Mouse (Mus musculus): ENCODE measurements around the gene Lancl3. TPM values are rescaled to one million over a fixed set of nuclear protein-coding genes. Genes with fewer than 3 reads are reported as not detected.
A peak's percentile ranks its signal among the peaks of the same experiment; 100 is the strongest.

Gene Lancl3
- 0.29 and 0.50 TPM in 2 replicates for polyA plus RNA-seq (2014; fragmentation: Nextera tagmentation; extraction: Ambion mirVana)

- WGBS, result 27% methylated on average over 37 of the region's 49 CpGs
- H3K27ac ChIP-seq (replicated peaks; ENCODE audit: low read depth, low read length), result no peak within 1 kb of the TSS
- ATAC-seq (replicated peaks; ENCODE audit: insufficient number of reproducible peaks, low FRiP score, low TSS enrichment, low read depth) (peak; percentile 48), DNase-seq (ENCODE audit: low spot score) (peak; percentile 9)
- no peak within 1 kb of the TSS; the same call in 1 of the 2 replicates for H3K9ac ChIP-seq (replicated peaks; ENCODE audit: low read length)
- H3K4me2 ChIP-seq (ENCODE audit: low read depth, low read length), result peak within 1 kb of the TSS; percentile 58
- peak within 1 kb of the TSS; percentile 32 for H3K4me3 ChIP-seq (ENCODE audit: low read depth, low read length)
- H3K9me3 ChIP-seq (replicated peaks; ENCODE audit: control insufficient read depth, low read length), result no peaks in the 10 kb centered on the region
- no peaks in the 10 kb centered on the region for H3K36me3 ChIP-seq (replicated peaks; ENCODE audit: control insufficient read depth, insufficient read depth, low read depth, low read length)
- peaks cover 3% of the 10 kb centered on the region; the same call in 1 of the 2 replicates for H3K27me3 ChIP-seq (ENCODE audit: control insufficient read depth, insufficient read depth, low read length)
- H3K4me1 ChIP-seq (ENCODE audit: control insufficient read depth, insufficient read depth, low read length), result no peaks in the 10 kb centered on the region
Measured at GRCm38 (mm10) chrX:9199761-9200371, at the start of gene Lancl3. Lancl3 (plus strand) TSS chrX:9199902.

DNA sequence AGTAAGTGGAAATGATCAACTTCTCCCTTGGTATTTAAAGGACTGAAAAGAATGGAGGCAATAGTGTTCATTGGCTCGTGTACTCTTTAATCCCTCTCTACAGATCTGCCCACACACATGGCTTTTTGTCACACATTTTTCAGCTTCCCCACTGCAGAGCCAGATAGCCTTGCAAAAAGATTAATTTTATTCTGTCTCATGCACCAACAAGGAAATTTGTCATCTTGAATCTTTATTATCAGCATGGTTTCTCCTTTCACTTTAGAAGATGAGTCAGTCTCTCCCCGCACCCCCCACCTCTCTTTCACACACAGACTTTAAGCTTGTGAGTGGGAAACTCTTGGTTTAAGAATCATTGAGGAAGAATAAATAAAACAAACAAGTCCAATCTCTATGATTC lies 20.7 kb upstream of the Lancl3 start:
- H3K4me2 ChIP-seq (ENCODE audit: low read depth, low read length), result no peak overlapping the region
- H3K4me3 ChIP-seq (ENCODE audit: low read depth, low read length), result no peak overlapping the region
- ATAC-seq (replicated peaks; ENCODE audit: insufficient number of reproducible peaks, low FRiP score, low TSS enrichment, low read depth) (no peak), DNase-seq (ENCODE audit: low spot score) (no peak)
- no peak overlapping the region for H3K9ac ChIP-seq (replicated peaks; ENCODE audit: low read length)
- 81% methylated on average over 2 of the region's 2 CpGs for WGBS
- no peaks in the 10 kb centered on the region for H3K27me3 ChIP-seq (ENCODE audit: control insufficient read depth, insufficient read depth, low read length)
- no peaks in the 10 kb centered on the region for H3K36me3 ChIP-seq (replicated peaks; ENCODE audit: control insufficient read depth, insufficient read depth, low read depth, low read length)
- no peak overlapping the region for H3K27ac ChIP-seq (replicated peaks; ENCODE audit: low read depth, low read length)
- no peaks in the 10 kb centered on the region for H3K4me1 ChIP-seq (ENCODE audit: control insufficient read depth, insufficient read depth, low read length)
- no peaks in the 10 kb centered on the region for H3K9me3 ChIP-seq (replicated peaks; ENCODE audit: control insufficient read depth, low read length)

DNA sequence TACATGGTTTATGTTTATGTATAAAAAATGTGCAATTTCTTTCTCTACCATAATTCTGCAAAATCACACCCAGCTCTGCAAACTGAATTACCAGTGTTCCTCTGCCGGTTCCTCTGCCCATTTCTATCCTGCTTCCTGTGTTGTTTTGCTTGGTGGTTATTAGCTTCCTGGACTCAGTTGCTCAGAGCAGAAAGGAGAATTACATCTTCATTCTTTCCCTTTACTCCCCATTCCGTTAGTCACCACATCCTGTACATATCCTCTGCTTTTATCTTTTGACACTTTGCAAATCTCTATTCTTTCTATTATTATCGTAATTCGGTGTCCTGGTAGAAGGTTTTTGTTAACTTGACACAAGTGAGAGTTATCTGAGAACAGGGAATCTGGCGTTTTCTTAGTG lies 18.1 kb upstream of the Lancl3 start:
- Histone ChIP-seq H3K4me1 (ENCODE audit: control insufficient read depth, insufficient read depth, low read length) (no peaks in the 10 kb centered on the region), H3K4me2 (ENCODE audit: low read depth, low read length) (no peak overlapping the region), H3K4me3 (ENCODE audit: low read depth, low read length) (no peak overlapping the region), H3K36me3 (replicated peaks; ENCODE audit: control insufficient read depth, insufficient read depth, low read depth, low read length) (no peaks in the 10 kb centered on the region), H3K9me3 (replicated peaks; ENCODE audit: control insufficient read depth, low read length) (no peaks in the 10 kb centered on the region), H3K9ac (replicated peaks; ENCODE audit: low read length) (no peak overlapping the region), H3K27ac (replicated peaks; ENCODE audit: low read depth, low read length) (no peak overlapping the region), H3K27me3 (ENCODE audit: control insufficient read depth, insufficient read depth, low read length) (no peaks in the 10 kb centered on the region)
- ATAC-seq (replicated peaks; ENCODE audit: insufficient number of reproducible peaks, low FRiP score, low TSS enrichment, low read depth) (no peak), DNase-seq (ENCODE audit: low spot score) (no peak)
- 72% methylated on average over 5 of the region's 5 CpGs for whole genome bisulfite sequencing

DNA sequence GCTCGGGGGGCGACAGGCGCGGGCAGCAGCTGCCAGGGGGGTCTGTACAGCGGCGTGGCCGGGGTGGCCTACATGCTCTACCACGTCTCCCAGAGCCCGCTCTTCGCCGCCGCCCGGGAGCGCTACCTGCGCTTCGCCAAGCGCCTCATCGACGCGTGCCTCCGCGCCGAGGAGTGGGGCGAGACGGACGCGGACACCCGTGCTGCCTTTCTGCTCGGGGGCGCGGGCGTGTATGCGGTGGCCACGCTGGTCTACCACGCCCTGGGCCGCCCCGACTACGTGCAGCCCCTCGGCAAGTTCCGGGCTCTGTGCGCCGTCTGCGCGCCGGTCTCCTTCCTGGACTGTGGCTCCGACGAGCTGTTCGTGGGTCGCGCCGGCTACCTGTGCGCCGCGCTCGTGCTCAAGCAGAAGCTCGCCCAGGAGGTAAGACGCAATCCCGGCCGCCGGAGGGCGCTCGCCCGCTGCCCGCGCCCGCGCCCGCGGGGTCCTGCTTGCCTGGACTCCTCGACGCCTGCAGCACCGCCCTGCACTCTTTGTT lies 747 bp downstream of the Lancl3 start:
- H3K27ac ChIP-seq (replicated peaks; ENCODE audit: low read depth, low read length), result no peak overlapping the region
- no peaks in the 10 kb centered on the region for H3K9me3 ChIP-seq (replicated peaks; ENCODE audit: control insufficient read depth, low read length)
- no peaks in the 10 kb centered on the region for H3K36me3 ChIP-seq (replicated peaks; ENCODE audit: control insufficient read depth, insufficient read depth, low read depth, low read length)
- no peak overlapping the region; the same call in 1 of the 2 replicates for H3K9ac ChIP-seq (replicated peaks; ENCODE audit: low read length)
- H3K4me2 ChIP-seq (ENCODE audit: low read depth, low read length), result peak overlapping the region; percentile 58
- H3K27me3 ChIP-seq (ENCODE audit: control insufficient read depth, insufficient read depth, low read length), result peaks cover 3% of the 10 kb centered on the region; the same call in 1 of the 2 replicates
- WGBS, result 15% methylated on average over 15 of the region's 72 CpGs
- H3K4me3 ChIP-seq (ENCODE audit: low read depth, low read length), result peak overlapping the region; percentile 32
- ATAC-seq (replicated peaks; ENCODE audit: insufficient number of reproducible peaks, low FRiP score, low TSS enrichment, low read depth) (peak; percentile 48; the same call in 1 of the 2 replicates), DNase-seq (ENCODE audit: low spot score) (peak; percentile 43)
- no peaks in the 10 kb centered on the region for H3K4me1 ChIP-seq (ENCODE audit: control insufficient read depth, insufficient read depth, low read length)

DNA sequence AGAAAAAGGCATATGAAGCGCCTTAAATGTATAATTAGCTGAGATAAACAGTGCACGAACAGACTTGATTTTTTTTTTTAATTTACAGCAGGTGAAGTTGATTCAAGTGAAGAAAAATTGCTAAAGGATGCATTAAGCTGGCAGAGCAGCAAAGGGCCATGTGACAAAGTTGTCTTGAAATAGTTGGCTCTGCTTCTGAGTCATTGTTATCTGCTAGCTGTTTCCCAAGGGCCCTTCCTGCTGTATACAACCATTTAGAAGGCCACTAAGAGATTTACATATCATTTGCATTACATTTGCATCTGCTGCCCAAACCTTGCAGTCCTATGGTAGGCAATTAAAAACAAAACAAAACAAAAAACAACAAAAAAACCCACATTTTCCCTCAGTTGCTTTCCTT lies 2.3 kb downstream of the Lancl3 start:
- WGBS, result 75% methylated on average over 2 of the region's 2 CpGs
- Histone ChIP-seq H3K27me3 (ENCODE audit: control insufficient read depth, insufficient read depth, low read length) (peaks cover 3% of the 10 kb centered on the region; the same call in 1 of the 2 replicates), H3K4me3 (ENCODE audit: low read depth, low read length) (no peak overlapping the region), H3K4me2 (ENCODE audit: low read depth, low read length) (no peak overlapping the region), H3K4me1 (ENCODE audit: control insufficient read depth, insufficient read depth, low read length) (no peaks in the 10 kb centered on the region), H3K9me3 (replicated peaks; ENCODE audit: control insufficient read depth, low read length) (no peaks in the 10 kb centered on the region), H3K9ac (replicated peaks; ENCODE audit: low read length) (no peak overlapping the region), H3K36me3 (replicated peaks; ENCODE audit: control insufficient read depth, insufficient read depth, low read depth, low read length) (no peaks in the 10 kb centered on the region), H3K27ac (replicated peaks; ENCODE audit: low read depth, low read length) (no peak overlapping the region)
- ATAC-seq (replicated peaks; ENCODE audit: insufficient number of reproducible peaks, low FRiP score, low TSS enrichment, low read depth) (no peak), DNase-seq (ENCODE audit: low spot score) (no peak)

- H3K4me2 ChIP-seq (ENCODE audit: low read depth, low read length), result no peak overlapping the region
Measured at GRCm38 (mm10) chrX:9202781-9203405, 3.2 kb downstream of the Lancl3 start.

GRCm38 (mm10) chrX:9205121-9205520 lies 5.4 kb downstream of the Lancl3 start:
- 74% methylated on average over 2 of the region's 2 CpGs for WGBS
- H3K4me1 ChIP-seq (ENCODE audit: control insufficient read depth, insufficient read depth, low read length), result no peaks in the 10 kb centered on the region
- DNase-seq (ENCODE audit: low spot score), result no peak
- no peaks in the 10 kb centered on the region for H3K27me3 ChIP-seq (ENCODE audit: control insufficient read depth, insufficient read depth, low read length)
- no peak overlapping the region for H3K4me3 ChIP-seq (ENCODE audit: low read depth, low read length)
- no peak for ATAC-seq (replicated peaks; ENCODE audit: insufficient number of reproducible peaks, low FRiP score, low TSS enrichment, low read depth)
- no peak overlapping the region for H3K4me2 ChIP-seq (ENCODE audit: low read depth, low read length)
- no peak overlapping the region for H3K27ac ChIP-seq (replicated peaks; ENCODE audit: low read depth, low read length)
- no peak overlapping the region for H3K9ac ChIP-seq (replicated peaks; ENCODE audit: low read length)
- no peaks in the 10 kb centered on the region for H3K9me3 ChIP-seq (replicated peaks; ENCODE audit: control insufficient read depth, low read length)
- no peaks in the 10 kb centered on the region for H3K36me3 ChIP-seq (replicated peaks; ENCODE audit: control insufficient read depth, insufficient read depth, low read depth, low read length)

More at GRCm38 (mm10) chrX:9202781-9203405, 3.2 kb downstream of the Lancl3 start:
- H3K4me3 ChIP-seq (ENCODE audit: low read depth, low read length), result no peak overlapping the region
- no peak for ATAC-seq (replicated peaks; ENCODE audit: insufficient number of reproducible peaks, low FRiP score, low TSS enrichment, low read depth)
- H3K27me3 ChIP-seq (ENCODE audit: control insufficient read depth, insufficient read depth, low read length), result peaks cover 3% of the 10 kb centered on the region; the same call in 1 of the 2 replicates
- no peak for DNase-seq (ENCODE audit: low spot score)
- H3K9me3 ChIP-seq (replicated peaks; ENCODE audit: control insufficient read depth, low read length), result no peaks in the 10 kb centered on the region
- WGBS, result 73% methylated on average over 7 of the region's 7 CpGs
- no peak overlapping the region for H3K27ac ChIP-seq (replicated peaks; ENCODE audit: low read depth, low read length)
- no peaks in the 10 kb centered on the region for H3K4me1 ChIP-seq (ENCODE audit: control insufficient read depth, insufficient read depth, low read length)
- H3K9ac ChIP-seq (replicated peaks; ENCODE audit: low read length), result no peak overlapping the region
- no peaks in the 10 kb centered on the region for H3K36me3 ChIP-seq (replicated peaks; ENCODE audit: control insufficient read depth, insufficient read depth, low read depth, low read length)

- ATAC-seq (replicated peaks; ENCODE audit: insufficient number of reproducible peaks, low FRiP score, low TSS enrichment, low read depth) (no peak), DNase-seq (ENCODE audit: low spot score) (no peak)
- Histone ChIP-seq H3K4me3 (ENCODE audit: low read depth, low read length) (no peak overlapping the region), H3K27ac (replicated peaks; ENCODE audit: low read depth, low read length) (no peak overlapping the region), H3K9me3 (replicated peaks; ENCODE audit: control insufficient read depth, low read length) (no peaks in the 10 kb centered on the region), H3K4me2 (ENCODE audit: low read depth, low read length) (no peak overlapping the region), H3K36me3 (replicated peaks; ENCODE audit: control insufficient read depth, insufficient read depth, low read depth, low read length) (no peaks in the 10 kb centered on the region), H3K4me1 (ENCODE audit: control insufficient read depth, insufficient read depth, low read length) (no peaks in the 10 kb centered on the region), H3K27me3 (ENCODE audit: control insufficient read depth, insufficient read depth, low read length) (no peaks in the 10 kb centered on the region), H3K9ac (replicated peaks; ENCODE audit: low read length) (no peak overlapping the region)
- 82% methylated on average over 2 of the region's 2 CpGs for WGBS
Measured at GRCm38 (mm10) chrX:9216244-9216643, 16.5 kb downstream of the Lancl3 start.
